Mouse (Mus musculus) lung, adult 2 months (tissue): ENCODE results near the gene Ctdsp2.

Experiments used
- CTCF ChIP-seq: fragments of 200-500 bp; IDR thresholded peaks from 2 replicates; pipeline ENCODE4 v1.5.1; 2011; ENCODE audit warnings: mild to moderate bottlenecking, low read length, control low read depth; ENCODE audit not compliant: insufficient read depth
- POLR2A ChIP-seq: fragments of 200-500 bp; IDR thresholded peaks from 2 replicates; pipeline ENCODE4 v1.6.1; 2011; ENCODE audit warnings: low read depth, mild to moderate bottlenecking, control low read depth, low read length, borderline replicate concordance; ENCODE audit errors: extremely low read depth

DNA sequence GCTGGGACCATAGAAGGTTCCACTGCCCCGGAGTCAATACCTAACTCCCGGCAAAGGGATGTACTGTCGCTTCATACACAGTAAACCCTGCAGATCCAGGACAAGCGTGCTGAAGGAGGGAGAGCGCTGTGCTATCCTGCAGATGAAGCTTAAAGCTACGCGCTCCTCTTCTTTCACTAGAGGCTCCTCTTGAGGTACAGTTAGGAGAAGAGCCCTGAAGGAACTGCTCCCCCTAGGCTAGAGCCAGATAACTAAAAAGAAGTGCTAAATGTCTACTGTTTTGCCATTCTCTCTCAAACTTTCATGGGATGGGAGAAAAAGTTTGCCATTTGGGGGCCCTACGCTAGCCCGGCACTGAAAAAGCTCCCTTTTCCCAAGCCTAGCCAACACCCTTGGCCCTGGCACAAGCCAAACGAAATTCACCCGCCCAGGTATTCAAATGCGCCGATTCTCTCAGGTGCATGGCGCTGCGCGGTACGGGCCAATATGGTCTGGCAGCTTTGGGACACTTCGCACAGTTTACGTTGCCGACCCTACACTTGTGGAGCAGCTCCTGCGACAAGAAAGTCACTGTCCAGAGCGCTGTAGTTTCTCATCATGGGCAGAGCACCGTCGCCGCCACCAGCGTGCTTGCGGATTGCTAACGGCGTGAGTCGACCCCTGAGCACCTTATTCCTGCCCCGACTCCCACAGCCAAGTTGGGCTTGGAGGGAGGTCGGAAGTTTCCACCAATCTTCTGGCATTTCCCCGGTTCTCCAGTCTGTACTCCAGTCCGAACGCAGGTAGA, 70.3 kb downstream of the Ctdsp2 start:
- TF ChIP-seq CTCF (no peak), POLR2A (no peak)
